Mouse (Mus musculus) C2C12 (cell line): ENCODE results near the gene Olfr1355.

Experiments
- CEBPB ChIP-seq: IDR thresholded peaks from one replicate; pipeline ENCODE4 v1.6.1; 2011; ENCODE audit warnings: low read depth, mild to moderate bottlenecking, control low read depth, moderate library complexity
- CTCF ChIP-seq: IDR thresholded peaks from one replicate; pipeline ENCODE4 v1.5.1; 2011; ENCODE audit not compliant: control insufficient read depth, insufficient read depth, insufficient read length
- FOSL1 ChIP-seq: IDR thresholded peaks from one replicate; pipeline ENCODE4 v1.8.0; 2011; ENCODE audit warnings: mild to moderate bottlenecking, low read length; ENCODE audit not compliant: poor library complexity, insufficient read depth, severe bottlenecking
- MAX ChIP-seq: IDR thresholded peaks from one replicate; pipeline ENCODE4 v1.6.1; 2011; ENCODE audit warnings: mild to moderate bottlenecking, control low read depth
- MYOD1 ChIP-seq: IDR thresholded peaks from one replicate; pipeline ENCODE4 v1.6.1; 2011; ENCODE audit warnings: low read depth; ENCODE audit not compliant: control insufficient read depth, insufficient read length
- MYOG ChIP-seq: IDR thresholded peaks from one replicate; pipeline ENCODE4 v1.6.1; 2011; ENCODE audit not compliant: control insufficient read depth, insufficient read length; ENCODE audit errors: extremely low read depth
- USF1 ChIP-seq: IDR thresholded peaks from one replicate; pipeline ENCODE4 v1.6.1; 2011; ENCODE audit warnings: low read depth, mild to moderate bottlenecking, control low read depth, moderate library complexity

DNA sequence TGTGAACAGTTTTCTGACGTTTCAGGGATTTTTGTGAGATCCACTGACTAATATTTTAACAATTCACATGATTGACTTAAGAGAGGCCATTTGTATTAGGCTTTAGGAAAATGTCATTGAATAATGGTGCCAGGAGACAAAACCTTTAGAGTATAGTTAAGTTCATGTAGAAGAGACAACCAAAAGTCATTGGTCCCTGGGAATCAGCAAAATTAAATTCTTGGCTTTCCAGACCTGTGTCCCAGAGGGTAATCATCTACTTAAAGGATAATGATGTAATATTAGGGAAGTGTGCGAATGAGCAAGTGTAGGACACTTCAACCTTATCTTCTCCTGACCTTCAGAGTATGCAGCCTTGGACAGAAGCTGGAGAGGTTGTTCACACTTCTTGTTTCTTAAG, at the start of gene Olfr1355:
- TF ChIP-seq MYOD1 (no peak), CTCF (no peak), MAX (no peak), CEBPB (no peak), USF1 (no peak), MYOG (no peak), FOSL1 (no peak)
